Mouse (Mus musculus) CH12.LX (cell line): ENCODE data around the gene Ogdh. TPM values are rescaled to one million over a fixed set of nuclear protein-coding genes. Genes with fewer than 3 reads are reported as not detected.

Experiments
- DNase-seq: peaks from one replicate; pipeline ENCODE4 v3.0.0-alpha.2; 2013; ENCODE audit errors: extremely low read depth
- H3K27ac ChIP-seq: 2 replicates; pipeline ENCODE4 v1.5.1; 2012; ENCODE audit warnings: low read depth, mild to moderate bottlenecking, control low read depth, moderate library complexity; ENCODE audit not compliant: insufficient read depth
- H3K27me3 ChIP-seq: replicated peaks from 2 replicates; pipeline ENCODE3; 2012; ENCODE audit warnings: inconsistent platforms
- H3K36me3 ChIP-seq, 2 experiments: replicated peaks in 1 of 2; 2 replicates each; pipeline versions ENCODE3 to v1.6.1; 2012; ENCODE audit warnings: inconsistent platforms in 1 of 2, low read length in 1 of 2, mild to moderate bottlenecking in 1 of 2, mixed read lengths in 1 of 2, moderate library complexity in 1 of 2; ENCODE audit not compliant: control insufficient read depth in 1 of 2, insufficient read depth in 1 of 2
- H3K4me1 ChIP-seq, 2 experiments: 2 replicates each; pipeline ENCODE4 v1.6.1; 2012; ENCODE audit warnings: inconsistent platforms in 1 of 2, moderate library complexity in 1 of 2; ENCODE audit not compliant: insufficient read depth in 2 of 2, control insufficient read depth in 1 of 2
- H3K4me2 ChIP-seq: 2 replicates; pipeline ENCODE4 v1.6.1; 2012; ENCODE audit warnings: low read depth, mild to moderate bottlenecking, control low read depth; ENCODE audit not compliant: poor library complexity, insufficient read depth, severe bottlenecking
- H3K4me3 ChIP-seq, 3 experiments: fragments of 150-350 bp in 1 of 3; sonication (generic) in 1 of 3; replicated peaks in 1 of 3; 2 replicates each; pipeline versions ENCODE3 to v1.5.1; 2011 to 2012; ENCODE audit warnings: low read depth in 2 of 3, low read length in 2 of 3, mild to moderate bottlenecking in 2 of 3, moderate library complexity in 2 of 3, control low read depth in 1 of 3, improper control_type of control experiment in 1 of 3, inconsistent platforms in 1 of 3, mixed read lengths in 1 of 3; ENCODE audit not compliant: poor library complexity in 1 of 3
- H3K79me2 ChIP-seq: replicated peaks from 2 replicates; pipeline ENCODE4 v1.6.1; 2012; ENCODE audit warnings: mild to moderate bottlenecking, moderate library complexity; ENCODE audit not compliant: control insufficient read depth, poor library complexity, insufficient read depth, severe bottlenecking; ENCODE audit errors: extremely low read depth
- H3K9ac ChIP-seq: 2 replicates; pipeline ENCODE4 v1.6.1; 2012; ENCODE audit warnings: low read depth, mild to moderate bottlenecking, control low read depth, moderate library complexity; ENCODE audit not compliant: insufficient read depth
- H3K9me3 ChIP-seq: replicated peaks from 2 replicates; pipeline ENCODE3; 2012; ENCODE audit warnings: low read length, inconsistent platforms, mixed read lengths
- BHLHE40 ChIP-seq: IDR thresholded peaks from 2 replicates; pipeline ENCODE4 v1.6.1; 2011; ENCODE audit warnings: mild to moderate bottlenecking, low read depth, low read length, improper control_type of control experiment
- E2F4 ChIP-seq: IDR thresholded peaks from 2 replicates; pipeline ENCODE4 v1.6.1; 2011; ENCODE audit warnings: low read depth, low read length, improper control_type of control experiment; ENCODE audit not compliant: insufficient replicate concordance
- ETS1 ChIP-seq: conservative IDR thresholded peaks from 2 replicates; pipeline ENCODE4 v1.6.1; 2012; ENCODE audit warnings: low read depth, mild to moderate bottlenecking, inconsistent platforms, low read length, improper control_type of control experiment, moderate library complexity
- GABPA ChIP-seq: IDR thresholded peaks from 2 replicates; pipeline ENCODE4 v1.6.1; 2012; ENCODE audit warnings: low read depth, low read length, improper control_type of control experiment, inconsistent platforms; ENCODE audit not compliant: insufficient replicate concordance
- JUND ChIP-seq: conservative IDR thresholded peaks from 2 replicates; pipeline ENCODE4 v1.6.1; 2011; ENCODE audit warnings: low read depth, low read length, improper control_type of control experiment
- MAX ChIP-seq: IDR thresholded peaks from 2 replicates; pipeline ENCODE4 v1.6.1; 2011; ENCODE audit warnings: low read length, improper control_type of control experiment
- MEF2A ChIP-seq: IDR thresholded peaks from 2 replicates; pipeline ENCODE4 v1.6.1; 2014; ENCODE audit warnings: low read depth, mild to moderate bottlenecking, inconsistent platforms, low read length, improper control_type of control experiment, borderline replicate concordance
- NELFE ChIP-seq: IDR thresholded peaks from 2 replicates; pipeline ENCODE4 v1.6.1; 2011; ENCODE audit warnings: low read depth, low read length, improper control_type of control experiment
- POLR2A ChIP-seq: IDR thresholded peaks from 2 replicates; pipeline ENCODE4 v1.6.1; 2011; ENCODE audit warnings: low read depth, mild to moderate bottlenecking, improper control_type of control experiment, low read length
- RCOR1 ChIP-seq: conservative IDR thresholded peaks from 2 replicates; pipeline ENCODE4 v1.6.1; 2012; ENCODE audit warnings: low read depth, mild to moderate bottlenecking, inconsistent platforms, low read length, improper control_type of control experiment
- SIN3A ChIP-seq: IDR thresholded peaks from 2 replicates; pipeline ENCODE4 v1.6.1; 2012; ENCODE audit warnings: low read length, improper control_type of control experiment, inconsistent platforms
- SMC3 ChIP-seq: IDR thresholded peaks from 2 replicates; pipeline ENCODE4 v1.6.1; 2011; ENCODE audit warnings: low read depth, low read length, improper control_type of control experiment
- TCF12 ChIP-seq: IDR thresholded peaks from 2 replicates; pipeline ENCODE4 v1.6.1; 2014; ENCODE audit warnings: low read depth, mild to moderate bottlenecking, inconsistent platforms, low read length, improper control_type of control experiment
- UBTF ChIP-seq: IDR thresholded peaks from 2 replicates; pipeline ENCODE4 v1.6.1; 2012; ENCODE audit warnings: low read depth, mild to moderate bottlenecking, inconsistent platforms, low read length, improper control_type of control experiment, moderate library complexity
- USF1 ChIP-seq: IDR thresholded peaks from 2 replicates; pipeline ENCODE4 v1.6.1; 2014; ENCODE audit warnings: low read depth, mild to moderate bottlenecking, inconsistent platforms, low read length, improper control_type of control experiment
- ZMIZ1 ChIP-seq: IDR thresholded peaks from 2 replicates; pipeline ENCODE4 v1.6.1; 2012; ENCODE audit warnings: low read depth, mild to moderate bottlenecking, inconsistent platforms, low read length, improper control_type of control experiment
- ZNF384 ChIP-seq: IDR thresholded peaks from 2 replicates; pipeline ENCODE4 v1.6.1; 2012; ENCODE audit warnings: low read depth, low read length, improper control_type of control experiment, inconsistent platforms
- dilution Hi-C: fragments of 300-500 bp; cut with MboI; formaldehyde crosslinking; loops from 2 replicates; pipeline ENCODE4 v1.14.3; 2020; ENCODE audit warnings: low sequenced_read_pairs; ENCODE audit not compliant: extremely low pct_unique_long_range_greater_than_20kb, extremely low pct_ligation_motif_present
- in situ Hi-C: fragments of 300-500 bp; cut with MboI; formaldehyde crosslinking; loops from 3 replicates; pipeline ENCODE4 v1.14.3; 2019; ENCODE audit warnings: low sequenced_read_pairs, low pct_ligation_motif_present, low pct_unique_long_range_greater_than_20kb, mixed read lengths
- polyA plus RNA-seq: library from polyadenylated mRNA; unstranded; fragments of >175 nt; gene quantifications from 2 replicates; pipeline ENCODE4 v1.2.1, GENCODE M21; 2012; ENCODE audit warnings: low read depth; ENCODE audit not compliant: insufficient read length
- total RNA-seq, 2 experiments: library from RNA; depleted of rRNA; stranded (reverse); fragments of 300-350 nt in 1 of 2; fragments of >200 nt in 1 of 2; gene quantifications; 2 replicates each; pipeline ENCODE4 v1.2.3; 2012 to 2014

Ogdh gene
- total and polyA plus RNA-seq, 3 experiments, result 47.1 to 173 (median 120) TPM

- TF ChIP-seq MAX (peak; percentile 55; the same call in 1 of the 2 replicates), RCOR1 (no peak), MEF2A (peak; percentile 63), JUND (no peak), TCF12 (peak; percentile 78; the same call in 1 of the 2 replicates), USF1 (no peak), SMC3 (no peak), E2F4 (no peak), SIN3A (no peak; the same call in none of the 2 replicates)
- TF ChIP-seq, all 38 proteins: peak for 15
Observed at GRCm38 (mm10) chr11:6388726-6389413, 97.4 kb downstream of the Ogdh start, which contains the start of gene Zmiz2 (continued).

- H3K4me1 ChIP-seq, result peaks cover 16 to 41% of the 10 kb centered on the region in 2 experiments
- peak overlapping the region; percentile 53 for H3K9ac ChIP-seq
- H3K4me2 ChIP-seq, result peak overlapping the region; percentile 73
- H3K9me3 ChIP-seq, result no peaks in the 10 kb centered on the region
- dilution Hi-C loops (no loop called here), in situ Hi-C loops (no loop called here)
- H3K27me3 ChIP-seq, result no peaks in the 10 kb centered on the region
- peak; percentile 20 for DNase-seq
- peak overlapping the region; percentile 76 to 99 (median 79) for H3K4me3 ChIP-seq
- TF ChIP-seq NELFE (0 out of 2 replicates have a peak, but pooled peaks have one; percentile 4), ZMIZ1 (0 out of 2 replicates have a peak, but pooled peaks have one; percentile 55), MAX (peak; percentile 48; the same call in 1 of the 2 replicates), ETS1 (no peak), GABPA (no peak), UBTF (no peak), BHLHE40 (peak; percentile 41), ZNF384 (no peak), SIN3A (peak; percentile 30), POLR2A (no peak)
- H3K36me3 ChIP-seq, result peaks cover 7 to 23% of the 10 kb centered on the region in 2 experiments
- H3K27ac ChIP-seq, result peak overlapping the region; percentile 80
- peaks cover 48% of the 10 kb centered on the region for H3K79me2 ChIP-seq
Observed at GRCm38 (mm10) chr11:6389483-6389921, 98.1 kb downstream of the Ogdh start.
